Mouse (Mus musculus) frontal cortex, postnatal 14 days (tissue): ENCODE data around the gene 4930453N24Rik.

Experiments
- DNase-seq, 2 experiments: peaks; one replicate each; pipeline ENCODE4 v3.0.0; 2022; ENCODE audit warnings: low spot score in 2 of 2

4930453N24Rik gene

GRCm38 (mm10) chr16:64721542-64721941, 49.4 kb downstream of the 4930453N24Rik start:
- DNase-seq = no peak

DNA sequence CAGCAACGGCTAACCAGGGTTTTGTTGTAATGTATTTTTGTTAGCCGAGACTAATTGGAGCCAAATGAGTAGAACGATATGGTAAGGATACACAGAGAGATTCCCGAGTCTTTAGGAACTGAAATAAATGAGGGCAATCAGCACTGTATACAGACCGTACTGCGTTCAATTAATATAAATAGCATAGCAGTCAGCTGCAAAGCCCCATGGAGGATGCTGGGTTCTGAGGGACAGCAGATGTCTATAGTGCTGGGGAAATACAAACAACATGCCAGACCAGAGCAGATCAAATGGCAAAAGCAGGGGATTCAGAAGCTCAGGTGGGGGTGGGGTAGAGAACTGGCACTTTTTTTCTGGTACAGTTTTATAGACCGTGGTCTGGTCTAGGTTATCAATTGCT, 51.9 kb downstream of the 4930453N24Rik start:
- no peak for DNase-seq

DNA sequence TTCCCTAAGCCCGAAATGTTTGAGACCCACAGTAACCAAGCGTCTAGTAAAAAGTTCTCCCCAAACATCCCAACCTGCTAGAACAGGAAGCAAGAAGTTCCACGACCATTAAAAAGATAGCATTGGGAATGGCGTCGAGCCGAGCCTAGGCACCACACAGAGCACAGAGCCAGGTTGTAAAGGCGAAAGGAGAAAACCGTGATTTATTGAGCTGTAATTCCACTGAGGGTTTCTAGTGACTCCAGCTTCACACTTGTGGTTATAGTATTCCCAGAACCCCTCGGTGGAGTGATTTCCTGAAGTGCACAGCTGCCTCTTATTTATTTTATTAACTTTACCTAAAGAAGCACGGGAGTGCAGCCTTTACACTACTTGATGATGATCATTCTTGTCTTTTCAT, 53.1 kb downstream of the 4930453N24Rik start:
- no peak for DNase-seq

GRCm38 (mm10) chr16:64711816-64712215, 59.1 kb downstream of the 4930453N24Rik start:
- peak; percentile 34 to 46 for DNase-seq
